Mouse (Mus musculus) lung, adult 18-20 months (tissue): Measurements from ENCODE around the gene Raly.

Source experiments
- DNase-seq, 2 experiments: peaks; one replicate each; pipeline ENCODE4 v3.0.0; 2022; ENCODE audit warnings: mixed read lengths in 2 of 2

The Raly gene

GRCm38 (mm10) chr2:154790656-154791483 is at the start of gene Raly, which contains the start of gene a:
Gene Raly, plus strand, starts transcription at chr2:154791096.
Gene a, plus strand, starts transcription at chr2:154791402.
- DNase-seq: peak; percentile 98 to 99

GRCm38 (mm10) chr2:154742911-154743819 is 47.7 kb upstream of the Raly start:
- DNase-seq: no peak

- no peak for DNase-seq
Measured at GRCm38 (mm10) chr2:154743915-154744314, 47.0 kb upstream of the Raly start.

- no peak for DNase-seq
Measured at GRCm38 (mm10) chr2:154748383-154748782, 42.5 kb upstream of the Raly start.

- no peak for DNase-seq
Measured at GRCm38 (mm10) chr2:154749046-154750036, 41.6 kb upstream of the Raly start.

GRCm38 (mm10) chr2:154751924-154752323 is 39.0 kb upstream of the Raly start:
- DNase-seq: no peak

GRCm38 (mm10) chr2:154754068-154754560 is 36.8 kb upstream of the Raly start:
- no peak for DNase-seq

- no peak for DNase-seq
Measured at GRCm38 (mm10) chr2:154755791-154756190, 35.1 kb upstream of the Raly start.

- no peak for DNase-seq
Measured at GRCm38 (mm10) chr2:154757691-154758090, 33.2 kb upstream of the Raly start.

GRCm38 (mm10) chr2:154758454-154758853 is 32.4 kb upstream of the Raly start:
- no peak for DNase-seq

GRCm38 (mm10) chr2:154763226-154763625 is 27.7 kb upstream of the Raly start:
- DNase-seq: no peak

- no peak for DNase-seq
Measured at GRCm38 (mm10) chr2:154764828-154765497, 25.9 kb upstream of the Raly start.

GRCm38 (mm10) chr2:154765554-154766008 is 25.3 kb upstream of the Raly start:
- DNase-seq: no peak

- DNase-seq: no peak
Measured at GRCm38 (mm10) chr2:154767051-154767450, 23.8 kb upstream of the Raly start.

- no peak for DNase-seq
Measured at GRCm38 (mm10) chr2:154769930-154770329, 21.0 kb upstream of the Raly start, which contains the start of gene Gm14214. Gene Gm14214, minus strand, starts transcription at chr2:154770030.

- DNase-seq: no peak
Measured at GRCm38 (mm10) chr2:154771604-154772003, 19.3 kb upstream of the Raly start.

- no peak for DNase-seq
Measured at GRCm38 (mm10) chr2:154774032-154774431, 16.9 kb upstream of the Raly start.

GRCm38 (mm10) chr2:154776496-154776895 is 14.4 kb upstream of the Raly start:
- no peak for DNase-seq

GRCm38 (mm10) chr2:154779648-154780047 is 11.2 kb upstream of the Raly start:
- DNase-seq: no peak

- no peak for DNase-seq
Measured at GRCm38 (mm10) chr2:154782361-154782760, 8.5 kb upstream of the Raly start.
